Mouse (Mus musculus): Measurements from ENCODE around the gene Galnt16. TPM values are rescaled to one million over a fixed set of nuclear protein-coding genes. Genes with fewer than 3 reads are reported as not detected.
A peak's percentile ranks its signal among the peaks of the same experiment; 100 is the strongest.

The Galnt16 gene
- polyA plus RNA-seq, 1 experiment from 2014 or later, result 3.7 TPM

- Histone ChIP-seq H3K27me3 (replicated peaks) (no peaks in the 10 kb centered on the region), H3K4me1 (peaks cover 31% of the 10 kb centered on the region), H3K9ac (no peak overlapping the region), H3K9me3 (no peaks in the 10 kb centered on the region; the same call in 1 of the 2 replicates), H3K4me3 (no peak overlapping the region), H3K4me2 (no peak overlapping the region), H3K36me3 (no peaks in the 10 kb centered on the region), H3K27ac (replicated peaks) (no peak overlapping the region)
- 75% methylated on average over 2 of the region's 2 CpGs for WGBS
- ATAC-seq (ENCODE audit: extremely low read depth, insufficient number of reproducible peaks, low FRiP score, low TSS enrichment), result no peak
Observed at GRCm38 (mm10) chr12:80565793-80566192, 47.7 kb downstream of the Galnt16 start.

GRCm38 (mm10) chr12:80566502-80566901 is 48.4 kb downstream of the Galnt16 start:
- Histone ChIP-seq H3K4me1 (peaks cover 31% of the 10 kb centered on the region), H3K36me3 (no peaks in the 10 kb centered on the region), H3K27ac (replicated peaks) (no peak overlapping the region), H3K9me3 (no peaks in the 10 kb centered on the region; the same call in 1 of the 2 replicates), H3K27me3 (replicated peaks) (no peaks in the 10 kb centered on the region), H3K9ac (no peak overlapping the region), H3K4me3 (no peak overlapping the region), H3K4me2 (no peak overlapping the region)
- WGBS, result 58% methylated on average over 4 of the region's 4 CpGs
- no peak for ATAC-seq (ENCODE audit: extremely low read depth, insufficient number of reproducible peaks, low FRiP score, low TSS enrichment)

GRCm38 (mm10) chr12:80567375-80567774 is 49.3 kb downstream of the Galnt16 start:
- WGBS, result 33% methylated on average over 3 of the region's 3 CpGs
- Histone ChIP-seq H3K27me3 (replicated peaks) (no peaks in the 10 kb centered on the region), H3K27ac (replicated peaks) (no peak overlapping the region), H3K4me2 (no peak overlapping the region), H3K9me3 (no peaks in the 10 kb centered on the region; the same call in 1 of the 2 replicates), H3K4me1 (peaks cover 28% of the 10 kb centered on the region), H3K36me3 (no peaks in the 10 kb centered on the region), H3K9ac (no peak overlapping the region), H3K4me3 (no peak overlapping the region)
- ATAC-seq (ENCODE audit: extremely low read depth, insufficient number of reproducible peaks, low FRiP score, low TSS enrichment), result no peak

GRCm38 (mm10) chr12:80569561-80569960 is 51.5 kb downstream of the Galnt16 start:
- Histone ChIP-seq H3K9me3 (no peaks in the 10 kb centered on the region; the same call in 1 of the 2 replicates), H3K36me3 (no peaks in the 10 kb centered on the region), H3K9ac (no peak overlapping the region)

GRCm38 (mm10) chr12:80574318-80574717 is 56.2 kb downstream of the Galnt16 start:
- peak overlapping the region; percentile 62 for H3K4me2 ChIP-seq
- no peak overlapping the region for H3K4me3 ChIP-seq
- no peaks in the 10 kb centered on the region for H3K36me3 ChIP-seq
- ATAC-seq (ENCODE audit: extremely low read depth, insufficient number of reproducible peaks, low FRiP score, low TSS enrichment), result no peak
- peak overlapping the region; percentile 64 for H3K27ac ChIP-seq (replicated peaks)
- H3K9ac ChIP-seq, result peak overlapping the region; percentile 60; the same call in 1 of the 2 replicates
- 52% methylated on average over 4 of the region's 4 CpGs for WGBS
- H3K4me1 ChIP-seq, result peaks cover 26% of the 10 kb centered on the region
- H3K9me3 ChIP-seq, result no peaks in the 10 kb centered on the region
- peaks cover 9% of the 10 kb centered on the region; the same call in 1 of the 2 replicates for H3K27me3 ChIP-seq (replicated peaks)

More at GRCm38 (mm10) chr12:80569561-80569960, 51.5 kb downstream of the Galnt16 start:
- WGBS, result 70% methylated on average over 2 of the region's 2 CpGs
- Histone ChIP-seq H3K4me3 (no peak overlapping the region), H3K4me2 (no peak overlapping the region), H3K27me3 (replicated peaks) (no peaks in the 10 kb centered on the region), H3K4me1 (peaks cover 30% of the 10 kb centered on the region), H3K27ac (replicated peaks) (no peak overlapping the region)
- no peak for ATAC-seq (ENCODE audit: extremely low read depth, insufficient number of reproducible peaks, low FRiP score, low TSS enrichment)

GRCm38 (mm10) chr12:80574825-80575371 is 56.8 kb downstream of the Galnt16 start:
- Histone ChIP-seq H3K4me1 (peaks cover 26% of the 10 kb centered on the region), H3K4me2 (peak overlapping the region; percentile 62), H3K27ac (replicated peaks) (peak overlapping the region; percentile 64), H3K27me3 (replicated peaks) (peaks cover 10% of the 10 kb centered on the region; the same call in 1 of the 2 replicates), H3K4me3 (peak overlapping the region; percentile 33), H3K9ac (peak overlapping the region; percentile 60), H3K9me3 (no peaks in the 10 kb centered on the region), H3K36me3 (no peaks in the 10 kb centered on the region)
- no peak for ATAC-seq (ENCODE audit: extremely low read depth, insufficient number of reproducible peaks, low FRiP score, low TSS enrichment)
- 13% methylated on average over 15 of the region's 15 CpGs for WGBS

GRCm38 (mm10) chr12:80577049-80577448 is 59.0 kb downstream of the Galnt16 start:
- H3K36me3 ChIP-seq, result no peaks in the 10 kb centered on the region
- ATAC-seq (ENCODE audit: extremely low read depth, insufficient number of reproducible peaks, low FRiP score, low TSS enrichment), result no peak
- no peak overlapping the region for H3K27ac ChIP-seq (replicated peaks)
- no peak overlapping the region for H3K4me2 ChIP-seq
- WGBS, result 71% methylated on average over 5 of the region's 5 CpGs
- no peak overlapping the region for H3K4me3 ChIP-seq
- peaks cover 14% of the 10 kb centered on the region; the same call in 1 of the 2 replicates for H3K27me3 ChIP-seq (replicated peaks)
- H3K9me3 ChIP-seq, result no peaks in the 10 kb centered on the region
- H3K4me1 ChIP-seq, result peaks cover 26% of the 10 kb centered on the region
- no peak overlapping the region for H3K9ac ChIP-seq

GRCm38 (mm10) chr12:80581357-80581756 is 63.3 kb downstream of the Galnt16 start:
- Histone ChIP-seq H3K9ac (no peak overlapping the region), H3K27me3 (replicated peaks) (peaks cover 7% of the 10 kb centered on the region; the same call in 1 of the 2 replicates), H3K27ac (replicated peaks) (no peak overlapping the region), H3K9me3 (no peaks in the 10 kb centered on the region), H3K4me3 (no peak overlapping the region), H3K4me2 (no peak overlapping the region), H3K36me3 (no peaks in the 10 kb centered on the region), H3K4me1 (no peaks in the 10 kb centered on the region)
- WGBS, result 55% methylated on average over 5 of the region's 5 CpGs
- no peak for ATAC-seq (ENCODE audit: extremely low read depth, insufficient number of reproducible peaks, low FRiP score, low TSS enrichment)

- Histone ChIP-seq H3K36me3 (no peaks in the 10 kb centered on the region), H3K27ac (replicated peaks) (no peak overlapping the region), H3K9ac (no peak overlapping the region), H3K4me1 (no peaks in the 10 kb centered on the region), H3K27me3 (replicated peaks) (0 out of 2 replicates have a peak, but pooled peaks cover 3% of the 10 kb centered on the region), H3K4me3 (no peak overlapping the region), H3K9me3 (no peaks in the 10 kb centered on the region), H3K4me2 (no peak overlapping the region)
- whole genome bisulfite sequencing, result 27% methylated on average over 2 of the region's 2 CpGs
- ATAC-seq (ENCODE audit: extremely low read depth, insufficient number of reproducible peaks, low FRiP score, low TSS enrichment), result no peak
Observed at GRCm38 (mm10) chr12:80584973-80585372, 66.9 kb downstream of the Galnt16 start.

GRCm38 (mm10) chr12:80594141-80594540 is 76.1 kb downstream of the Galnt16 start:
- Histone ChIP-seq H3K4me3 (no peak overlapping the region), H3K36me3 (no peaks in the 10 kb centered on the region), H3K27ac (replicated peaks) (no peak overlapping the region), H3K4me1 (peaks cover 20% of the 10 kb centered on the region), H3K9me3 (no peaks in the 10 kb centered on the region), H3K9ac (no peak overlapping the region), H3K27me3 (replicated peaks) (no peaks in the 10 kb centered on the region), H3K4me2 (no peak overlapping the region)
- whole genome bisulfite sequencing, result 32% methylated on average over 4 of the region's 4 CpGs
- ATAC-seq (ENCODE audit: extremely low read depth, insufficient number of reproducible peaks, low FRiP score, low TSS enrichment), result no peak

- no peak for ATAC-seq (ENCODE audit: extremely low read depth, insufficient number of reproducible peaks, low FRiP score, low TSS enrichment)
- no peak overlapping the region for H3K4me3 ChIP-seq
- 86% methylated on average over 4 of the region's 4 CpGs for WGBS
Observed at GRCm38 (mm10) chr12:80594781-80595180, 76.7 kb downstream of the Galnt16 start.

GRCm38 (mm10) chr12:80595566-80595965 is 77.5 kb downstream of the Galnt16 start:
- 81% methylated on average over 4 of the region's 4 CpGs for WGBS
- no peak for ATAC-seq (ENCODE audit: extremely low read depth, insufficient number of reproducible peaks, low FRiP score, low TSS enrichment)
- Histone ChIP-seq H3K9me3 (no peaks in the 10 kb centered on the region), H3K4me3 (no peak overlapping the region), H3K4me1 (peaks cover 31% of the 10 kb centered on the region), H3K9ac (no peak overlapping the region), H3K27ac (replicated peaks) (no peak overlapping the region), H3K27me3 (replicated peaks) (no peaks in the 10 kb centered on the region), H3K36me3 (no peaks in the 10 kb centered on the region), H3K4me2 (no peak overlapping the region)

More at GRCm38 (mm10) chr12:80594781-80595180, 76.7 kb downstream of the Galnt16 start:
- H3K4me1 ChIP-seq, result peaks cover 24% of the 10 kb centered on the region
- H3K9me3 ChIP-seq, result no peaks in the 10 kb centered on the region
- H3K36me3 ChIP-seq, result no peaks in the 10 kb centered on the region
- no peaks in the 10 kb centered on the region for H3K27me3 ChIP-seq (replicated peaks)
- no peak overlapping the region for H3K27ac ChIP-seq (replicated peaks)
- H3K9ac ChIP-seq, result no peak overlapping the region
- H3K4me2 ChIP-seq, result no peak overlapping the region
